Mouse (Mus musculus) lung, postnatal 4 days (tissue): ENCODE measurements around the gene 1700010B08Rik.
"Not testable (repeated sequence)": the region's sequence is repeated elsewhere in the genome, so short reads cannot be mapped to it uniquely, and the experiment has no call there.

Experiments
- DNase-seq, 2 experiments: peaks; one replicate each; pipeline ENCODE4 v3.0.0; 2021

The 1700010B08Rik gene

GRCm38 (mm10) chr2:173719115-173719514 is at the start of gene 1700010B08Rik:
Gene 1700010B08Rik, plus strand, starts transcription at chr2:173719415.
- DNase-seq: not testable (repeated sequence)

GRCm38 (mm10) chr2:173672328-173672896 is 46.8 kb upstream of the 1700010B08Rik start:
- DNase-seq: no peak

- DNase-seq: no peak
These were observed 45.7 kb upstream of the 1700010B08Rik start for GRCm38 (mm10) chr2:173673469-173673868.

GRCm38 (mm10) chr2:173678593-173678992 is 40.6 kb upstream of the 1700010B08Rik start:
- no peak for DNase-seq

GRCm38 (mm10) chr2:173679217-173679616 is 40.0 kb upstream of the 1700010B08Rik start:
- no peak for DNase-seq

GRCm38 (mm10) chr2:173680153-173680552 is 39.1 kb upstream of the 1700010B08Rik start:
- DNase-seq: no peak

- no peak for DNase-seq
These were observed 36.4 kb upstream of the 1700010B08Rik start for GRCm38 (mm10) chr2:173682773-173683172.

GRCm38 (mm10) chr2:173685781-173686361 is 33.3 kb upstream of the 1700010B08Rik start:
- DNase-seq: no peak

GRCm38 (mm10) chr2:173687363-173687762 is 31.9 kb upstream of the 1700010B08Rik start:
- no peak for DNase-seq

- DNase-seq: no peak
These were observed 29.4 kb upstream of the 1700010B08Rik start for GRCm38 (mm10) chr2:173689835-173690234.

- DNase-seq: no peak
These were observed 27.5 kb upstream of the 1700010B08Rik start for GRCm38 (mm10) chr2:173691748-173692147.

GRCm38 (mm10) chr2:173692693-173693092 is 26.5 kb upstream of the 1700010B08Rik start:
- DNase-seq: no peak

GRCm38 (mm10) chr2:173698850-173699249 is 20.4 kb upstream of the 1700010B08Rik start:
- no peak for DNase-seq

- no peak for DNase-seq
These were observed 16.9 kb upstream of the 1700010B08Rik start for GRCm38 (mm10) chr2:173702096-173702866.

GRCm38 (mm10) chr2:173702867-173703237 is 16.4 kb upstream of the 1700010B08Rik start:
- DNase-seq: no peak

- no peak for DNase-seq
These were observed 13.2 kb upstream of the 1700010B08Rik start for GRCm38 (mm10) chr2:173705827-173706551.

GRCm38 (mm10) chr2:173707626-173708025 is 11.6 kb upstream of the 1700010B08Rik start:
- DNase-seq: not testable (repeated sequence)

GRCm38 (mm10) chr2:173710193-173710592 is 9.0 kb upstream of the 1700010B08Rik start:
- DNase-seq: no peak

- no peak for DNase-seq
These were observed 6.6 kb upstream of the 1700010B08Rik start for GRCm38 (mm10) chr2:173712656-173713055.

GRCm38 (mm10) chr2:173713241-173713640 is 6.0 kb upstream of the 1700010B08Rik start:
- no peak for DNase-seq

GRCm38 (mm10) chr2:173714620-173715218 is 4.5 kb upstream of the 1700010B08Rik start:
- DNase-seq: no peak

GRCm38 (mm10) chr2:173716966-173717365 is 2.2 kb upstream of the 1700010B08Rik start:
- DNase-seq: no peak
